Mouse (Mus musculus): Measurements from ENCODE around the gene Urm1. TPM values are rescaled to one million over a fixed set of nuclear protein-coding genes. Genes with fewer than 3 reads are reported as not detected.
A peak's percentile ranks its signal among the peaks of the same experiment; 100 is the strongest.
"Not testable (repeated sequence)": the region's sequence is repeated elsewhere in the genome, so short reads cannot be mapped to it uniquely, and the experiment has no call there.

The Urm1 gene
- polyA plus RNA-seq (2015; fragmentation: Nextera tagmentation; extraction: Ambion mirVana) = 8.6 and 9.4 TPM in 2 replicates

DNA sequence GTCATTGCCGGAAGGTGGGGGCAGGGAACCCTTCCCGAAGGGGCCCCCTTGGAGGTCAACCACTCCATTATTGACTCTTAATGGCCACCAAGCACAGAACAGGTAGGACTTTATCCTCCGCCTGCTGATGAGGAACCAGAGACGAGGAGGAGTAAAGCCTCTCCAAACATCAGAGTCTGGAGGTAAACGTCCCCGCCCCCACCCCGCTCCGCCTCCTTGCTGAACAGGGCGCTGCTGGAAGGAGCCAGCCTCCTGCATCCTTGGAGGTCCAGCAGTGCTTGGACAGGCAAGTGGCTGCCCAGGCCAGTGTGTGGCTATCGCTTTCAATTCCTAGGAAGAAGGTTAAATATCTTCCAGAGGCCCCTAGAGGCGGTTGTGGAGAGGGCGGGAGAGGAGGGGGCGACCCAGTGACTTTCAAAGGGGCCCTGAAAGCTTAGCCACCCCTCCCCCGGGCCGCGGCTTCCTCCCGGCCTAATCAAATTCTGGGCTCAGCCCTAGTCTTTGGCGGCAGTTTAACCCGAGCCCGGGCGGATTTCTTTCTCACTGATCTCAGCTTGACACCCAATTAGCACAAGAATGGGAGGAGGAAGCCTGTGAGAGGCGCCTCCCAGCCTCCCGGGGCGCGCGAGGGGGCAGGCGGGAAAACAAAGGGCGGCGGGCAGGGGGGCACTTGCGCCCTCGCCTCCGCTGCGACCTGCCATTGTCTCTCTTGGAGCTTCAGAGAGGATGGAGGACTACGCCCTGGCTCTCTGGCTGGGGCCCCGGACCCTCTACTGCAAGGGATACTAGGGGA lies at the start of gene Urm1:
Gene Urm1, plus strand, starts transcription at position 51 of the 793 bp plus-strand sequence.
- peak within 1 kb of the TSS; percentile 71 for H3K27ac ChIP-seq (ENCODE audit: low read length)
- peak; percentile 62 for ATAC-seq (ENCODE audit: low read depth)
- 1% methylated on average over 35 of the region's 35 CpGs for WGBS (ENCODE audit: insufficient replicate concordance)
- no peaks in the 10 kb centered on the region for H3K36me3 ChIP-seq (ENCODE audit: control insufficient read depth, insufficient read depth)
- no peaks in the 10 kb centered on the region for H3K27me3 ChIP-seq (ENCODE audit: control insufficient read depth, insufficient read depth, low read depth, low read length)
- H3K9ac ChIP-seq (ENCODE audit: low read depth, low read length) = peak within 1 kb of the TSS; percentile 63
- H3K9me3 ChIP-seq (replicated peaks; ENCODE audit: control insufficient read depth, low read length) = no peaks in the 10 kb centered on the region
- H3K4me1 ChIP-seq (ENCODE audit: control insufficient read depth, low read depth, low read length) = peaks cover 16% of the 10 kb centered on the region
- peak within 1 kb of the TSS; percentile 62 for H3K4me3 ChIP-seq (ENCODE audit: low read depth, low read length)
- peak within 1 kb of the TSS; percentile 86 for H3K4me2 ChIP-seq (ENCODE audit: low read depth, low read length)

DNA sequence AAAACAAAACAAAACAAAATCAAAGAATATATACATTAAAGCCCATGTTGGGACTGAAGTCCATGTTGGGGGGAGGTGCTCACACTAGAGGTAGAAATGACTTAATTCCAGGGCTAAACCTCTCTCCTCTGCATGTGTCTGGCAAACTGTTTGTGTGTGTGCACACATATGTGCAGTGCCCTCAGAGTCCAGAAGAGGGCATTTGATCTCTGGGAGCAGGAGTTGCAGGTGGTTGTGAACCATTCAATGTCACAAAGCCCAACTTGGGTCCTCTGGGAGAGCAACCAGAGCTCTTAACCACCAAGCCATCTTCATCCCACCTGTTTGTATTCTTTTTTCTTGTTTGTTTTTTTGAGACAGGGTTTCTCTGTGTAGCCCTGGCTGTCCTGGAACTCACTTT lies 49.7 kb upstream of the Urm1 start:
- Histone ChIP-seq H3K9ac (ENCODE audit: low read depth, low read length) (no peak overlapping the region), H3K9me3 (replicated peaks; ENCODE audit: control insufficient read depth, low read length) (no peaks in the 10 kb centered on the region), H3K27ac (ENCODE audit: low read length) (no peak overlapping the region), H3K4me3 (ENCODE audit: low read depth, low read length) (no peak overlapping the region), H3K4me1 (ENCODE audit: control insufficient read depth, low read depth, low read length) (peaks cover 7% of the 10 kb centered on the region), H3K36me3 (ENCODE audit: control insufficient read depth, insufficient read depth) (no peaks in the 10 kb centered on the region), H3K27me3 (ENCODE audit: control insufficient read depth, insufficient read depth, low read depth, low read length) (no peaks in the 10 kb centered on the region), H3K4me2 (ENCODE audit: low read depth, low read length) (no peak overlapping the region)
- no peak for ATAC-seq (ENCODE audit: low read depth)

DNA sequence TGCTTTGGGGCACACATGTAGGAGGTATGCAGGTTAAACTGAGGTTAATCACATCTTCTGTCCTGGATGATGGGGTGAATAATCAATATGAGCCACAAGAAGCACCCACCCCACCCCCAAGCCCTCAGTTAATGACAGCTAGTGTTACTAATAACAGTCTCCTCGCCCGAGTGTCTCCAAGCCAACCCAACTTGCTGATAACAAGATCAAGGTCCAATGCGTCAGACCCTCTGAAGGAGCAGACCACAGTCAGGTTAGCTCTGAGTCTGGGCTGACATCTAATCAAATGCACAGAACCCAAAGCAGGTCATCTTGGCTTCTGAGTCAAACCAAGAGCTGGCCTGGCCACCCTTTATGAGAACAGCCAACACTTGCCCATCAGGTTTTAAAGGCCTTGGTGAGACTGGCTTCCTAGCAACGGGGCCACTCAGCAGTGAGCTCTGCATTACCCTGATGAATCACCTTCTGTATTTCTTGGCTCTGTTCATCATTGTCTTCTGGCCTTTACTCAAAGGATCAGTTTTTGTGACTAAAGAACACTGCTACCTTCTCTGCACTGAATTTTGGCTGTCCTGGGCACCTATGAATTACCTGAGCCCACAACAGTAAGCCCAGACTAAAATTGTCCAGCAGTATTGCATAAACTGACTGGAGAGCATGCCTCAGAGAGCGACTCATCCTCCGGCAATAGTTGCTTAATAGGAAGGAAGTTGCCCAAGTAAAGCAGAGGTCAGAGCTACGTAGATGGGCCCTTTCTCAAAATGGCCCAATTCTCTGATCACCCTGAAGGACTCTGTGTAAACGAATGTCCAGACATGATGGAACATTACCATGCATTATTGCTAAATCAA lies 48.0 kb upstream of the Urm1 start:
- no peak overlapping the region for H3K4me3 ChIP-seq (ENCODE audit: low read depth, low read length)
- no peak overlapping the region for H3K9ac ChIP-seq (ENCODE audit: low read depth, low read length)
- WGBS (ENCODE audit: insufficient replicate concordance) = 34% methylated on average over 8 of the region's 8 CpGs
- 0 out of 2 replicates have a peak, but pooled peaks have one; percentile 32 for ATAC-seq (ENCODE audit: low read depth)
- no peaks in the 10 kb centered on the region for H3K9me3 ChIP-seq (replicated peaks; ENCODE audit: control insufficient read depth, low read length)
- no peaks in the 10 kb centered on the region for H3K36me3 ChIP-seq (ENCODE audit: control insufficient read depth, insufficient read depth)
- H3K4me2 ChIP-seq (ENCODE audit: low read depth, low read length) = no peak overlapping the region
- H3K27me3 ChIP-seq (ENCODE audit: control insufficient read depth, insufficient read depth, low read depth, low read length) = no peaks in the 10 kb centered on the region
- H3K4me1 ChIP-seq (ENCODE audit: control insufficient read depth, low read depth, low read length) = peaks cover 7% of the 10 kb centered on the region
- H3K27ac ChIP-seq (ENCODE audit: low read length) = peak overlapping the region; percentile 51

DNA sequence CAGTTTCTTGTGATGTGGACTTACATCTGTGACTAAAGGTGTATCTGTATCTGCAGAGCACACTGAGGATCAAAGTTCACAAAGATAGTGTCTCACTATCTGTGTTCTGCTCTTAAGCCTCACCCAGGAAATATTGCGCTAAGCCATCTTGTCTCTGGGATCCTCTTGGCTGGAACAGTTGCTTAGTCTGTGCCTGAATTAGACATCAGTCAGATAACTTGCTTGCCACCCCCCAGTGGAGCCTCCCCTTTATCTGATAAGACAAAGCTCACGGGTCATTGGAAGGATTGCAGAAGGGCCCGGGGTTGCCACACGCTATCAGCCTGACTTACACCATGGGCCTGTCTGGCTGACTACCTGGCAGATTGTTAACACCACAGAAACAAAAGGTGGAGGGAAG lies 46.6 kb upstream of the Urm1 start:
- Histone ChIP-seq H3K9ac (ENCODE audit: low read depth, low read length) (no peak overlapping the region), H3K4me2 (ENCODE audit: low read depth, low read length) (no peak overlapping the region), H3K27me3 (ENCODE audit: control insufficient read depth, insufficient read depth, low read depth, low read length) (no peaks in the 10 kb centered on the region), H3K36me3 (ENCODE audit: control insufficient read depth, insufficient read depth) (peaks cover 8% of the 10 kb centered on the region), H3K27ac (ENCODE audit: low read length) (no peak overlapping the region; the same call in 1 of the 2 replicates), H3K4me3 (ENCODE audit: low read depth, low read length) (no peak overlapping the region), H3K9me3 (replicated peaks; ENCODE audit: control insufficient read depth, low read length) (no peaks in the 10 kb centered on the region), H3K4me1 (ENCODE audit: control insufficient read depth, low read depth, low read length) (peaks cover 7% of the 10 kb centered on the region)
- ATAC-seq (ENCODE audit: low read depth) = peak; percentile 43
- WGBS (ENCODE audit: insufficient replicate concordance) = 33% methylated on average over 4 of the region's 4 CpGs

GRCm38 (mm10) chr2:29781256-29781655 lies 38.6 kb upstream of the Urm1 start:
- H3K4me2 ChIP-seq (ENCODE audit: low read depth, low read length); H3K27me3 ChIP-seq (ENCODE audit: control insufficient read depth, insufficient read depth, low read depth, low read length); H3K9ac ChIP-seq (ENCODE audit: low read depth, low read length); H3K4me1 ChIP-seq (ENCODE audit: control insufficient read depth, low read depth, low read length); H3K4me3 ChIP-seq (ENCODE audit: low read depth, low read length); ATAC-seq (ENCODE audit: low read depth); H3K27ac ChIP-seq (ENCODE audit: low read length); H3K9me3 ChIP-seq (replicated peaks; ENCODE audit: control insufficient read depth, low read length): not testable (repeated sequence)
- WGBS (ENCODE audit: insufficient replicate concordance) = 93% methylated on average over 2 of the region's 2 CpGs
- H3K36me3 ChIP-seq (ENCODE audit: control insufficient read depth, insufficient read depth) = peaks cover 55% of the 10 kb centered on the region

DNA sequence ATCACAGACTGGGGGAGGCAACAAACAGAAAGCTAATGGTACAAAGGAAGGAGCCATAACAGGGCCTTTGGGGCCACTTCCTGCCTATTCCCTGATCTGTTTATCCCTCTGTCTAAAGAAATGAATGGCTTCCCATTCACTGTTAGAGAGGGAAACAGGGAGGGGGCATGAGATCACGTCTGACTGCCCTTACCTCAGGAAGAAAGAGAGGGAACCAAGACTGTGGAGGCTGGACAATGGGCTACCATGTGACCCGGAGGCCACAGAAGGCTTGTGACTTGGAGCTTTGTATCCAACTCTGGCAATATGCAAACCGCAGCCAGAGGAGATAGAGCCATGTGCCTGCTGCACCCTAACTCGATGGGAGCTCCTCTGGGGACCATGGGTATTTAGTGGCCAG lies 35.6 kb upstream of the Urm1 start:
- H3K4me1 ChIP-seq (ENCODE audit: control insufficient read depth, low read depth, low read length) = peaks cover 13% of the 10 kb centered on the region
- H3K4me2 ChIP-seq (ENCODE audit: low read depth, low read length) = no peak overlapping the region
- no peak overlapping the region for H3K9ac ChIP-seq (ENCODE audit: low read depth, low read length)
- no peak for ATAC-seq (ENCODE audit: low read depth)
- peaks cover 3% of the 10 kb centered on the region; the same call in 1 of the 2 replicates for H3K9me3 ChIP-seq (replicated peaks; ENCODE audit: control insufficient read depth, low read length)
- H3K27me3 ChIP-seq (ENCODE audit: control insufficient read depth, insufficient read depth, low read depth, low read length) = no peaks in the 10 kb centered on the region
- H3K4me3 ChIP-seq (ENCODE audit: low read depth, low read length) = no peak overlapping the region
- no peak overlapping the region for H3K27ac ChIP-seq (ENCODE audit: low read length)
- 54% methylated on average over 4 of the region's 4 CpGs for WGBS (ENCODE audit: insufficient replicate concordance)
- H3K36me3 ChIP-seq (ENCODE audit: control insufficient read depth, insufficient read depth) = peaks cover 42% of the 10 kb centered on the region

DNA sequence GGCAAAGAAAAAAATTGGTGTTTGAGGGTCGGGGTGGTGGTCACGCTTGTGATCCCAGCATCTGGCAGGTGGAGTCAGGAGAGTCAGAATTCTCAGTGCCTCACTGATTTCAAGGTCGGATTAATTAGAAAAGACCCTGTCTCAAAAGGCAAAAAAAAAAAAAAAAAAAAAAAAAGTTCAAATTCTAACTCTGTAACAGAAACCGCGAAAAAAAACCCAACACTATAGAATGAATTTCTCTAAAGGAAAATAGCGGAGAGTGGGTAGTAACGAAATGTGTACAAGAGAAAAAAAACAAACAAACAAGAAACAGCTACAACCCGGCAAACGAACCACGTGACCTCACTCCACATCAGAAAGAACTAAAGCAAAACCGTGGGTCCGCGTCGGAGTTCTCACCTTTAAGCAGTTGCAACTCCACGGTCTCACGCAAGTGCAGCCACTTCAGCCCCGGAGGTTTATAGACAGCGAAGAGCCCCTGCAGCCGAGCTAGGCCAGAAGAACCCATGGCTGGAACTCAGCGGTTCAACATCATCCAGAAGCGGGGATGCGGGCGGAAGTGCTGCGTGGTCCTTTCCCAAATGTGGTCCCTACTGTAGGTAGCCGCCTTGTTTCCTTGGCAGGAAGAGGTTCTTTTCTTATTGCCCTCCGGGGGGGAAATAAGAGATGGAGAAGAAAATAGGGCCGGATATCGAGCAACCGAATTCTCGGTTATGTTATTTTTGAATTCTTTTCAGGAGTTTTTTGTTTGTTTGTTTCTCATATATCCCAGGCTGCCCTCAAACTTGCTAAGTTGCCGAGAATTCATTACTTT lies 32.6 kb upstream of the Urm1 start, which contains the start of gene Coq4:
Gene Coq4, plus strand, starts transcription at position 390 of the 814 bp plus-strand sequence.
- Histone ChIP-seq H3K27me3 (ENCODE audit: control insufficient read depth, insufficient read depth, low read depth, low read length) (no peaks in the 10 kb centered on the region), H3K9ac (ENCODE audit: low read depth, low read length) (peak within 1 kb of the TSS; percentile 72), H3K36me3 (ENCODE audit: control insufficient read depth, insufficient read depth) (peaks cover 21% of the 10 kb centered on the region), H3K27ac (ENCODE audit: low read length) (peak within 1 kb of the TSS; percentile 73), H3K4me2 (ENCODE audit: low read depth, low read length) (peak within 1 kb of the TSS; percentile 95), H3K9me3 (replicated peaks; ENCODE audit: control insufficient read depth, low read length) (no peaks in the 10 kb centered on the region), H3K4me1 (ENCODE audit: control insufficient read depth, low read depth, low read length) (peaks cover 13% of the 10 kb centered on the region), H3K4me3 (ENCODE audit: low read depth, low read length) (peak within 1 kb of the TSS; percentile 79)
- peak; percentile 90 for ATAC-seq (ENCODE audit: low read depth)
- 1% methylated on average over 31 of the region's 31 CpGs for WGBS (ENCODE audit: insufficient replicate concordance)

DNA sequence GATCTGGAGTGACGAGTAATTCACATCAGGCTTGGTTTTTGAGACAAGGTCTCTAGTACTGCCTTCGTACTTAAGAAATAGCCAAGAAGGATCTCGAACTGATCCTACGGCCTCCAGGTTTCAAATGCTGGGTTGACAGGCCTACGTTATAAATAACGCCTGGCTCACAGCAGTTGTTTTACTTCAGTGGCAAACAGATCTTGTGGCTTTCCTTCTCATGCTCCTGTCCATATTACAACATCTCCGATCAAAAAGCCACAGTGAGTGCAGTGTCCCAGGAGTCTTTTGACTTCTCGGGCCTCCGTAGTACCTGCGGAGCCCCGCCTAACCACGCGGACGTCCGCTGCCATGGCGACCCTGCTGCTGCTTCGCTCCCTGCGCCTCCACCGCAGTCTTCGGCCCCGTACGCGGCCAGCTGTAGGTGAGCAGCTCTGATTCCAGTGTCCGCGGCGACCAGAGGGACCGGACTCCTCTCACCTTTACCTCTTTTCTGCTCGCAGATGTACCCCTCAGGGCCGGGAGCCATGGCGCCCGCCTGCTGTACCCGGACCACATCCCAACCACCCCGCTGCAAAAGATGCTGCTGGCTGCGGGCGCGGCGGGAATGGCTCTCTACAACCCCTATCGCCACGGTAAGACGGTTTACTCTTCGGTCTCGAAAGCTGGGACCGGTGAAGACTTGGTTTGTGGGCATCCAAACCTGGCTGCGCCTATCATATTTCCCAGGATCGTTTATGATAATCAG lies 31.8 kb upstream of the Urm1 start, which contains the start of gene Trub2:
Gene Trub2, minus strand, starts transcription at position 566 of the 745 bp plus-strand sequence.
- Histone ChIP-seq H3K9me3 (replicated peaks; ENCODE audit: control insufficient read depth, low read length) (no peaks in the 10 kb centered on the region), H3K27me3 (ENCODE audit: control insufficient read depth, insufficient read depth, low read depth, low read length) (no peaks in the 10 kb centered on the region), H3K36me3 (ENCODE audit: control insufficient read depth, insufficient read depth) (peaks cover 15% of the 10 kb centered on the region), H3K4me3 (ENCODE audit: low read depth, low read length) (peak within 1 kb of the TSS; percentile 79), H3K4me2 (ENCODE audit: low read depth, low read length) (peak within 1 kb of the TSS; percentile 95), H3K4me1 (ENCODE audit: control insufficient read depth, low read depth, low read length) (peaks cover 13% of the 10 kb centered on the region), H3K27ac (ENCODE audit: low read length) (peak within 1 kb of the TSS; percentile 73), H3K9ac (ENCODE audit: low read depth, low read length) (peak within 1 kb of the TSS; percentile 72)
- under 1% methylated on average over 45 of the region's 45 CpGs for WGBS (ENCODE audit: insufficient replicate concordance)
- peak; percentile 93 for ATAC-seq (ENCODE audit: low read depth)
